Mouse (Mus musculus) kidney, adult 2 months (tissue): ENCODE data around the gene 6430571L13Rik. TPM values are rescaled to one million over a fixed set of nuclear protein-coding genes. Genes with fewer than 3 reads are reported as not detected.

Experiments
- DNase-seq: peaks from one replicate; pipeline ENCODE4 v3.0.0; 2021
- H3K27ac ChIP-seq: fragments of 200-500 bp; 2 replicates; pipeline ENCODE4 v1.5.1; 2012; ENCODE audit warnings: low read depth, low read length, control low read depth, inconsistent platforms; ENCODE audit not compliant: insufficient read depth
- H3K27me3 ChIP-seq: fragments of 200-500 bp; replicated peaks from 2 replicates; pipeline ENCODE4 v1.6.1; 2012; ENCODE audit warnings: mild to moderate bottlenecking, moderate library complexity, low read length, inconsistent platforms; ENCODE audit not compliant: control insufficient read depth, insufficient read depth
- H3K36me3 ChIP-seq: fragments of 200-500 bp; 2 replicates; pipeline ENCODE4 v1.6.1; 2012; ENCODE audit warnings: mild to moderate bottlenecking, moderate library complexity, low read length, inconsistent platforms; ENCODE audit not compliant: control insufficient read depth, insufficient read depth
- H3K4me1 ChIP-seq: fragments of 200-500 bp; 2 replicates; pipeline ENCODE4 v1.6.1; 2011; ENCODE audit warnings: low read length; ENCODE audit not compliant: control insufficient read depth, insufficient read depth
- H3K4me3 ChIP-seq: fragments of 200-500 bp; 2 replicates; pipeline ENCODE4 v1.5.1; 2011; ENCODE audit warnings: mild to moderate bottlenecking, low read depth, low read length, control low read depth; ENCODE audit not compliant: insufficient read depth
- CTCF ChIP-seq: fragments of 200-500 bp; conservative IDR thresholded peaks from 2 replicates; pipeline ENCODE4 v1.5.1; 2011; ENCODE audit warnings: low read depth, mild to moderate bottlenecking, control low read depth, low read length, moderate library complexity, mixed read lengths; ENCODE audit not compliant: insufficient read depth, insufficient read length
- POLR2A ChIP-seq: fragments of 200-500 bp; IDR thresholded peaks from one replicate; pipeline ENCODE4 v1.6.1; 2011; ENCODE audit warnings: low read depth, low read length, control low read depth
- WGBS: fragments of 180-500 bp; shearing (Covaris S2); methylation state at CpG from one replicate; pipeline ENCODE4 v1.1.7; 2018; 5-methylcytosine and 5-hydroxymethylcytosine counted together
- polyA plus RNA-seq: library from polyadenylated mRNA; depleted of rRNA; stranded (reverse); fragments of >200 nt; gene quantifications from 2 replicates; pipeline ENCODE4 v1.2.3, GENCODE M21; 2012; rRNA removed

Gene 6430571L13Rik
- polyA plus RNA-seq, 1 experiment, result 7.4 TPM

DNA sequence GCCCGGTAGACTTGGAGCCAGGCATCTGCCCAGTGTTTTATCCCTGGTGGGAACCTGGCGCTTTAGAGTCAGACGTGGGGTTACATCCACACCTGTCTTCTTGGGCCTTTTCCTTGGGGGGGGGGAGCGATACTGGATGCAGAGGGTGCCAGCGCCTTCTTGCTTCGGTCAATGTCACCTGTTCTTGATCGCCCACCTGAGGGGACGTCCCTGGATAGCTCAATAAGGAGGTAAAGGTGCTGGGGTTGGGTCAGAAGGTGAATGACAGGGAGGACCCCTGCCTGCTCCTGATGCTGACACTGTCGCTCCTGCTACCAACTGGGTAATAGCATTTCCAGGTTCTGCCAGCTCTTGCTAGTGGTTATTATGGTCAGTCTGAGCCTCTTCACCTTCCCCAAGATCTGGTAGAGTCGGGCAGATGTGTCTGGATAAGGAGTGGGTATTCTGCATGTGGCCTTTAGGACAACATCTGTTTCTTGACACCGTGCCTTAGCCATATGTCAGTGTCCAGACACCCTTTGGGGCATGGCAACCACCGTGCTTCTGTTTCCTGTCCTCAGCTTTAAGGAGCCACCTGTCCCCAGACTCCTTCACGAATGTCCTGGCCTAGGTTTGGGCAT, 60.4 kb downstream of the 6430571L13Rik start:
- H3K27ac ChIP-seq, result no peak overlapping the region
- H3K36me3 ChIP-seq, result no peaks in the 10 kb centered on the region
- H3K4me3 ChIP-seq, result no peak overlapping the region
- 25% methylated on average over 13 of the region's 13 CpGs for WGBS
- no peak for DNase-seq
- H3K4me1 ChIP-seq, result no peaks in the 10 kb centered on the region
- H3K27me3 ChIP-seq, result no peaks in the 10 kb centered on the region
- no peak for TF ChIP-seq CTCF
- TF ChIP-seq POLR2A, result no peak

Other genes with a start within 250 kb of the 6430571L13Rik start
- 0.23 and 0.45 TPM in 2 replicates for gene Dock3, start 108.7 kb upstream of the 6430571L13Rik start, polyA plus RNA-seq
- 24.3 and 25.7 TPM in 2 replicates for gene Mapkapk3, start 50.7 kb upstream of the 6430571L13Rik start, polyA plus RNA-seq
- 49.7 and 69.1 TPM in 2 replicates for gene Cish, start 44.6 kb upstream of the 6430571L13Rik start, polyA plus RNA-seq
- 35.0 and 42.1 TPM in 2 replicates for gene Hemk1, start 2.3 kb upstream of the 6430571L13Rik start, polyA plus RNA-seq
- 0.48 and 0.62 TPM in 2 replicates for gene Cacna2d2, start 59.0 kb downstream of the 6430571L13Rik start, polyA plus RNA-seq
- 52.1 and 63.6 TPM in 2 replicates for gene Tmem115, start 193.3 kb downstream of the 6430571L13Rik start, polyA plus RNA-seq
- gene Cyb561d2, start 201.6 kb downstream of the 6430571L13Rik start, polyA plus RNA-seq, result 62.6 and 77.4 TPM in 2 replicates
- 61.5 and 62.6 TPM in 2 replicates for gene Nprl2, start 201.6 kb downstream of the 6430571L13Rik start, polyA plus RNA-seq
- 52.6 and 52.9 TPM in 2 replicates for gene Zmynd10, start 206.7 kb downstream of the 6430571L13Rik start, polyA plus RNA-seq
- 23.0 and 24.0 TPM in 2 replicates for gene Rassf1, start 211.0 kb downstream of the 6430571L13Rik start, polyA plus RNA-seq
- 82.5 and 93.8 TPM in 2 replicates for gene Tusc2, start 222.7 kb downstream of the 6430571L13Rik start, polyA plus RNA-seq
- gene Hyal2, start 227.3 kb downstream of the 6430571L13Rik start, polyA plus RNA-seq, result 103 and 155 TPM in 2 replicates
- gene Hyal1, start 236.3 kb downstream of the 6430571L13Rik start, polyA plus RNA-seq, result 8.1 and 9.4 TPM in 2 replicates
- 43.0 and 62.8 TPM in 2 replicates for gene Naa80, start 238.3 kb downstream of the 6430571L13Rik start, polyA plus RNA-seq
- gene Hyal3, start 240.2 kb downstream of the 6430571L13Rik start, polyA plus RNA-seq, result 1.6 and 2.1 TPM in 2 replicates
- gene Ifrd2, start 247.0 kb downstream of the 6430571L13Rik start, polyA plus RNA-seq, result 50.5 and 57.8 TPM in 2 replicates